Mouse (Mus musculus) kidney, embryonic 14.5 days (tissue): Measurements from ENCODE around the gene Ldlrad3. TPM values are rescaled to one million over a fixed set of nuclear protein-coding genes. Genes with fewer than 3 reads are reported as not detected.

Experiments used
- ATAC-seq: fragments of 200-750 bp; cut with Nextera tagmentation; 2 replicates; pipeline ENCODE4 v1.8.0; 2017; ENCODE audit warnings: moderate number of reproducible peaks, mild to moderate bottlenecking, moderate TSS enrichment, moderate library complexity; ENCODE audit not compliant: low FRiP score, low TSS enrichment
- H3K27ac ChIP-seq: fragments of 300-500 bp; sonication (generic); 2 replicates; pipeline ENCODE4 v1.5.1; 2014; ENCODE audit warnings: low read depth, mild to moderate bottlenecking, low read length, moderate library complexity, mixed read lengths
- H3K27me3 ChIP-seq: fragments of 300-500 bp; sonication (generic); 2 replicates; pipeline ENCODE4 v1.6.1; 2014; ENCODE audit warnings: mild to moderate bottlenecking, low read length; ENCODE audit not compliant: control insufficient read depth, insufficient read depth
- H3K36me3 ChIP-seq: fragments of 300-500 bp; sonication (generic); 2 replicates; pipeline ENCODE4 v1.6.1; 2014; ENCODE audit warnings: low read length, mixed read lengths; ENCODE audit not compliant: control insufficient read depth, insufficient read depth
- H3K4me1 ChIP-seq: fragments of 300-500 bp; sonication (generic); 2 replicates; pipeline ENCODE4 v1.6.1; 2014; ENCODE audit warnings: low read length, mixed read lengths; ENCODE audit not compliant: control insufficient read depth, insufficient read depth
- H3K4me2 ChIP-seq: fragments of 300-500 bp; sonication (generic); replicated peaks from 2 replicates; pipeline ENCODE4 v1.6.1; 2014; ENCODE audit warnings: low read depth, mild to moderate bottlenecking, low read length
- H3K4me3 ChIP-seq: fragments of 300-500 bp; sonication (generic); 2 replicates; pipeline ENCODE4 v1.5.1; 2014; ENCODE audit warnings: mild to moderate bottlenecking, low read length
- H3K9ac ChIP-seq: fragments of 300-500 bp; sonication (generic); 2 replicates; pipeline ENCODE4 v1.6.1; 2014; ENCODE audit warnings: low read depth, mild to moderate bottlenecking, low read length, moderate library complexity
- H3K9me3 ChIP-seq: fragments of 300-500 bp; sonication (generic); 2 replicates; pipeline ENCODE4 v1.6.1; 2016; ENCODE audit warnings: low read length; ENCODE audit not compliant: control insufficient read depth
- WGBS: fragments of 180-500 bp; shearing (Covaris S2); extraction: QIAGEN DNeasy Blood & Tissue Kit; methylation state at CpG from one replicate; pipeline ENCODE4 v1.1.7; 2014; 5-methylcytosine and 5-hydroxymethylcytosine counted together
- polyA plus RNA-seq: library from polyadenylated mRNA; unstranded; fragments of >200 nt; fragmentation: Nextera tagmentation; extraction: Ambion mirVana; gene quantifications from 2 replicates; pipeline ENCODE4 v1.2.1, GENCODE M21; 2014

Ldlrad3 gene
- polyA plus RNA-seq, 1 experiment from 2014 or later, result 39.2 TPM

DNA sequence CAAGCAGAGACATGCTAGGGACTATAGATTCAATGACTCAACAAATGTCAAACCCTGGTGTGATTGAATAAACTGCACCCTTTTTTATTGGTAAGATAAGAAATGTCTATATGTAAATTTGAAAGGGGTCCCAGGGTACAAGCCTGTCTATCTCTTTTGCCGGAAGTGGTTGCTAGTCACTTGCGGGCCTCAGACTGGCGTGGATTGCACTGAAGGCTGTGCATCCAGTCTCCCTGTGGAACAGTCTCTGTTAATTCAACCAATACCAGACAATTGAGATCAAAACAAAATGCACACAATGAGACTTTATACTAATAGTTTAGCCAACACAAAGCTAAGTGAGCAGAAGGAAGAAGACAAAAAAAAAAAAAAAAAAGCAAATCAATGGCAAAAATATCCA, 261.0 kb downstream of the Ldlrad3 start:
- H3K9ac ChIP-seq, result no peak overlapping the region
- H3K27ac ChIP-seq, result no peak overlapping the region
- 98% methylated on average over 3 of the region's 3 CpGs for WGBS
- H3K27me3 ChIP-seq, result no peaks in the 10 kb centered on the region
- ATAC-seq, result no peak
- H3K4me3 ChIP-seq, result no peak overlapping the region
- no peak overlapping the region for H3K4me2 ChIP-seq
- H3K36me3 ChIP-seq, result no peaks in the 10 kb centered on the region
- H3K9me3 ChIP-seq, result no peaks in the 10 kb centered on the region
- no peaks in the 10 kb centered on the region for H3K4me1 ChIP-seq

DNA sequence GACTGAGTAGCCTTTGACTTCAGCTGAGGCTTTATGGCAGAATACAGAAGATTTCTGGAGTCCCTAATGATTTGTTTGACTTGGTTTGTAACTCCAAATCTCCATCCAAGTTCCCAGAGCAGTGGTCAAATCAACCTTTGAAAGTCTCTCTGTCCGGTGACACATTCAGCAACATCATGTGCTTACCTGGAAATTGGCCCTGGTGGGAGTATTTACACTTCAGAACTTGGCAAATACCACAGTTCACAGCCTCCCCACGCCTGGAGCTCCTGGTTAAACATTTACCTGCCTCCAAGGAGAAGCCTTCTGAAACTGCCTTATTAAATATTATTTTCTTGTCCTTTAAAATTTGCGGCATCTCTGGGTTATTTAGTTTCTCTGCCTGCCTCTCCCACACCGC, 263.0 kb downstream of the Ldlrad3 start:
- no peaks in the 10 kb centered on the region for H3K9me3 ChIP-seq
- no peak overlapping the region for H3K27ac ChIP-seq
- 74% methylated on average over 4 of the region's 4 CpGs for WGBS
- no peak overlapping the region for H3K4me3 ChIP-seq
- H3K4me2 ChIP-seq, result no peak overlapping the region
- H3K27me3 ChIP-seq, result no peaks in the 10 kb centered on the region
- ATAC-seq, result no peak
- H3K9ac ChIP-seq, result no peak overlapping the region
- H3K36me3 ChIP-seq, result no peaks in the 10 kb centered on the region
- H3K4me1 ChIP-seq, result no peaks in the 10 kb centered on the region

DNA sequence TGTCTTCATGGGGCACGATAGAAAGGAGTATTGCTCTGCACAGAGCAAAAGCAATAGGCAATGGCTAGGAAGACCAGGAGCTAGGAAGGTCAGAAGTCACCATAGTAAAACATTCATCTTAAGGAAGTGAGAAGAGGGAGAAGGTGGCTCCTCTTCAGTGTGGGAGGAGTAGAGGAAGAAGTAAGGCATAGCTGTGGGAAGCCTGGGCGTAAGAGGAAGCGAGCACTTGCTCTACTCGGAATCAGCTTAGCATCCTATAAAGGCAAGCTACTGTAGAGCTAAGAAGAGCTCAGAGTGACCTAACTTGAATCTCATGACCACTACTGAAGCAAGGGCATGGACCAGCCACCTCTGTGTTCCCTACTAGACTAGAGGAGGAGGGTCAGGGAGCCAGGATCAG, 263.9 kb downstream of the Ldlrad3 start:
- Histone ChIP-seq H3K4me1 (no peaks in the 10 kb centered on the region), H3K27me3 (no peaks in the 10 kb centered on the region), H3K9me3 (no peaks in the 10 kb centered on the region), H3K27ac (no peak overlapping the region), H3K4me3 (no peak overlapping the region), H3K9ac (no peak overlapping the region), H3K36me3 (no peaks in the 10 kb centered on the region), H3K4me2 (no peak overlapping the region)
- ATAC-seq, result no peak
- 92% methylated on average over 4 of the region's 4 CpGs for WGBS

DNA sequence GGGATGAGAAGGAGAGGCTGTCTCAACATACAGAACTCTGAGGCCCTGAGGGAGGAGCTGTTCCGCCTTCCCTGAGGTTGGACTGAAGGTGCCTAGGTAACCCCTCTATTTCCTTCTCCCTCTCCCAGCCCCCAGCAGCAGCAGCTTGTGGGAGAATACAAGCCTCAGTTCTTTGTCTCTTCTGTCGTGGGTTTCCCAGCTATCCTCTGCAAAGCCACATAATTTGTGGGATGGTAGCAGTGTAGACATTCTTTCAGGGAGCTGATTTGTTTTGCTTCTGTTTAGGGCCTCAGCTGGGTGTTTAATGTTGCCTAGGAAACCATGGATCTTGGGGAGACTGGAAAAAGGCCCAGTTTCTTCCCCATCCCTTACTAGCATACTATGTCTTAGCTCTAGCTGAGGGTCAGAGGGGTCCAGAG, 266.0 kb downstream of the Ldlrad3 start:
- Histone ChIP-seq H3K4me3 (no peak overlapping the region), H3K27me3 (no peaks in the 10 kb centered on the region), H3K4me1 (no peaks in the 10 kb centered on the region), H3K4me2 (no peak overlapping the region), H3K9me3 (peaks cover 2% of the 10 kb centered on the region; the same call in 1 of the 2 replicates), H3K27ac (no peak overlapping the region), H3K9ac (no peak overlapping the region), H3K36me3 (no peaks in the 10 kb centered on the region)
- no peak for ATAC-seq
- 43% methylated on average over 2 of the region's 2 CpGs for WGBS

DNA sequence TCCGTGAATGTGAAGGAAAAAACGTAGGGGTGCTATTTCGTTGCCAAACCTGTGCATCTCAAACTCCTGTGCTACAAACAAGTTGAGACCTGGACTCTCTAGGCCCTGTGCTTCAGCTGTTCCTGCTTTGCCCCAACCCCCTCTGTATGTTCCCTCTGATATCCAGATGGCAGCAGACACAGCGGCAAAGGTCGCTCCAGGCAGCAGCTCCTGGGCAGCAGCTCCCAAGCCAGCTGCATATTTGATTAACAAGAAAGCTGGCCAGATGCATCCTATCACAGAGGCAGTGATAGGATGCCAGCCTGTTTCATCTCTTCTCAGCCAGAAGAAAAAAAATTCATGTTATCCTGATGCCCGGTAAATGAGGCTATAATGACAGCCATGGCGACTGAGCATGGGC, 267.7 kb downstream of the Ldlrad3 start:
- Histone ChIP-seq H3K27ac (no peak overlapping the region), H3K4me2 (no peak overlapping the region), H3K9ac (no peak overlapping the region), H3K27me3 (no peaks in the 10 kb centered on the region), H3K4me1 (no peaks in the 10 kb centered on the region), H3K36me3 (no peaks in the 10 kb centered on the region), H3K9me3 (peaks cover 2% of the 10 kb centered on the region; the same call in 1 of the 2 replicates), H3K4me3 (no peak overlapping the region)
- ATAC-seq, result peak; percentile 71; the same call in 1 of the 2 replicates
- 78% methylated on average over 7 of the region's 7 CpGs for WGBS

DNA sequence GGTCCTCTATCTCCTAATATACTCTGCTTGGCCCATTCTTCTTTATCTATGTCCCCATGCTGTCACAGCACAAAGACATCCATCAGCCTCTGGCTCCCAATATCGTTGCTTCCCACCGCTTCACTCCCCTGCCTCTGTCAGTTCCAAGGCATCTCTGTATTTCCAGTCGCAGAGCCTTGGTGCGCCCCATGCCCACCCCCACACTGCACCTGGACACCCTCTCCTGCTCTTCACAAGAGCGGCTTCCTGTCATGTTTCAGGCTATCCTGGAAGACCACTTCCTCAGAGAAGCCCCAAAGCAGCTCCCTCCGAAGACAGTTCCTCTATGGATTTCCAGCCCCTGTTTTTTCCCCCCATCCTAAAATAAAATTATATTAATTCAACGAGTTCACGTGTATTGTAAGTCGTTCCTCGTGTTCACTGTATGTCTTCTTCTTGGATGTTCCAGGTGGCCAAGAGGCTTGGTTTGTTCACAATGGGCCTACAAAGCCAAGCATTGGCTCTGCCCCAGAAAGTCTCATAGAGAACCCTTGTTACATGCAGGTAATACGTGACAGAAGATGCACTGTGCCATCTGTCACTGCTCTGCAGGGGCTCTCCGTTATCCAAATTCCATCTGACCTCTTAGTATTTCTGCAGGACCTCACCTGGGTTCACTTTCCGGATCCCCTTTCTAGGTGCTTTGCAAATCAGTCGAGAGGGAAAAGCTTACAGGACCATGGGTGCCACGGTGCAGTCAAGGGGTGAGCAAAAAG, 276.7 kb downstream of the Ldlrad3 start:
- Histone ChIP-seq H3K9ac (no peak overlapping the region), H3K4me3 (no peak overlapping the region), H3K27me3 (no peaks in the 10 kb centered on the region), H3K4me1 (peaks cover 3% of the 10 kb centered on the region; the same call in 1 of the 2 replicates), H3K9me3 (no peaks in the 10 kb centered on the region), H3K36me3 (no peaks in the 10 kb centered on the region), H3K27ac (no peak overlapping the region), H3K4me2 (no peak overlapping the region)
- 93% methylated on average over 15 of the region's 15 CpGs for WGBS
- no peak for ATAC-seq

DNA sequence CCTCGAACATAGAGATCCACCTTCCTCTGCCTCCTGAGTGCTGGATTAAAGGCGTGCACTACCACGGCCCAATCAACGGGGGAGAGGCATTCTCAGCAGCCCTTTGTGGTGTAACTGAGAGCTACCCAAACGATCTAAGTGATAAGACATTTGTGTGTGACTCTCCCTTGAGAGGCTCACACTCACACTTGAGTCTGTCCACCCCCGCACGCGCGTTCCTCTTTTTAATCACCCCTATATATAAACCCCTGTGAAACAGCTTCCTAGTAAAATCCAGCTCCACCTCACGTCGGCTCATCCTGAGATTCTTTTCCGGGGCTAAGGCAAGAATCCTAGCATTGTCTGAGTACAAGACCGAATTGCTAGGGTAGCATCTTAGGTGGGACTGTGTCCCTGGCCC, 277.4 kb downstream of the Ldlrad3 start:
- no peak overlapping the region for H3K4me2 ChIP-seq
- peaks cover 3% of the 10 kb centered on the region; the same call in 1 of the 2 replicates for H3K4me1 ChIP-seq
- H3K4me3 ChIP-seq, result no peak overlapping the region
- H3K9ac ChIP-seq, result no peak overlapping the region
- H3K9me3 ChIP-seq, result no peaks in the 10 kb centered on the region
- no peak overlapping the region for H3K27ac ChIP-seq
- no peaks in the 10 kb centered on the region for H3K36me3 ChIP-seq
- H3K27me3 ChIP-seq, result no peaks in the 10 kb centered on the region
- no peak for ATAC-seq
- WGBS, result 75% methylated on average over 13 of the region's 13 CpGs

DNA sequence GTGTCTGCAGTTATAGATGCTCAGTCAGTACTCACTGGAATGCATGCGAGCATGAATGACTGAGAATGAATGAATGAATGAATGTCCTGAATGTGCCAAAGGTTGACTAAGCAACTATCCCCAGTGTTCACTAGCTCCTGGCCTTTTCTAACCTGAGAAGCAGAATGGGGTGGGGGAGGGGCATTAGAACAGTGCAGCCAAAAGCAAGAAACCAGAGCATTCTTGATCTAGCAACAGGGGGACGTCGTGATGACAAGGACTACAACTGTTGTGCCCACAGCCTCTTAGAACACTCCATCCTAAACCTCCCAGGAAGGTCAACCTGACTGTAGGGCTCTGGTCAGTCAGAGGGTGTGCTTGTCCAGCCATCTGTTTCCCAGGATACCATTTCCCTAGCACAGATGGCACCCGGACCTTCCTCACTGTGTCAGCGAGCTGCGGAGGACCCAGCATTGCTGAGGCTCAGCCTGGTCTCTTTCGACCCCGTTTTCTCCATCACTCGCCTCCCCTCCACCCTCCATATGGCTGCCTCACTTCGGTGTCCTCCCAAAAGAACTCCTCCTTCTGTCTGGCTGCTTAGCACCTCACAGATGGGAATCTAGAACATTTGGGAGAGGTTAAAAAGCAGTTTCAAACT, 278.7 kb downstream of the Ldlrad3 start:
- no peak; the same call in 1 of the 2 replicates for ATAC-seq
- WGBS, result 56% methylated on average over 10 of the region's 10 CpGs
- no peak overlapping the region for H3K9ac ChIP-seq
- H3K27me3 ChIP-seq, result no peaks in the 10 kb centered on the region
- H3K4me2 ChIP-seq, result no peak overlapping the region
- no peaks in the 10 kb centered on the region for H3K9me3 ChIP-seq
- H3K36me3 ChIP-seq, result no peaks in the 10 kb centered on the region
- H3K4me1 ChIP-seq, result peaks cover 3% of the 10 kb centered on the region; the same call in 1 of the 2 replicates
- H3K4me3 ChIP-seq, result no peak overlapping the region
- no peak overlapping the region for H3K27ac ChIP-seq

DNA sequence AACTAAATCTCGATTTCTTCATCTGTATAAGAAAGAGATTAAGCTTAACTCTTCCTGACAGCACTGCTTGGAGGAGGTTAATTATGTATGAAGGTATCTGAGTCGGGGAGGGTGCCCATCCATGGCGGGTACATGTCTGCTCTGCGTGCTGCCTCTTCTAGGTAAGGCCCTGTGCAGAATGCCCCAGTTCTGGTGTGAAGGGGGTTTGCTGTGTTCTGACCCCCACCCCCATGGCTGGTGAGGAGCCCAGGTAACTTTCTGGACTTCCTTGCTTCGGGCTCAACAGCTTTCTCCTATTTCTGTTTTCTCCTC, 279.9 kb downstream of the Ldlrad3 start:
- no peaks in the 10 kb centered on the region for H3K36me3 ChIP-seq
- H3K27ac ChIP-seq, result no peak overlapping the region
- H3K4me1 ChIP-seq, result peaks cover 3% of the 10 kb centered on the region; the same call in 1 of the 2 replicates
- 0 out of 2 replicates have a peak overlapping the region, but pooled peaks have one; percentile 5 for H3K9ac ChIP-seq
- peak overlapping the region; percentile 31; the same call in 1 of the 2 replicates for H3K4me2 ChIP-seq
- H3K27me3 ChIP-seq, result no peaks in the 10 kb centered on the region
- 58% methylated on average over 5 of the region's 5 CpGs for WGBS
- no peak overlapping the region for H3K4me3 ChIP-seq
- H3K9me3 ChIP-seq, result no peaks in the 10 kb centered on the region
- peak; percentile 29; the same call in 1 of the 2 replicates for ATAC-seq
